Comparison of ENCODE assay signal across 27 mouse cellular contexts in genomic region chr10:53438388-53438787, GRCm38 (mm10). TPM values are rescaled to one million over a fixed set of nuclear protein-coding genes. Genes with fewer than 3 reads are reported as not detected.
DNase-seq lines count a peak whose midpoint lies in the region; ATAC-seq and TF ChIP-seq lines count a peak whose summit lies in the region.
"Had no signal": no experiment of that assay in that cellular context is flagged by ENCODE, and none has a peak within 500 bp of the region (broad histone marks: within the 10 kb centered on the region; RNA-seq: fewer than 3 reads in every experiment).

No protein-coding gene starts in this region.

- H3K27me3 ChIP-seq in heart, adult 2 months (ENCODE audit: control insufficient read depth, insufficient read depth, low read length): no peaks in the 10 kb centered on the region
- H3K27me3 ChIP-seq in kidney, adult 2 months (replicated peaks; ENCODE audit: control insufficient read depth, insufficient read depth, low read length): no peaks in the 10 kb centered on the region
- H3K27me3 ChIP-seq in kidney, embryonic 15.5 days: no peaks in the 10 kb centered on the region
- H3K27me3 ChIP-seq: embryonic facial prominence, embryonic 13.5 days; heart, embryonic 13.5 days; liver, embryonic 12.5 days; megakaryocyte, embryonic 14.5 days; midbrain, embryonic 13.5 days; neural tube, embryonic 13.5 days had no signal

- TF ChIP-seq CTCF in heart, adult 2 months (IDR thresholded peaks at IDR 0.05): peak; percentile 21; the same call in 1 of the 2 replicates
- no peak for TF ChIP-seq CTCF in kidney, adult 2 months (conservative IDR thresholded peaks at IDR 0.05; ENCODE audit: insufficient read depth, insufficient read length, low read depth, low read length)

- TF ChIP-seq POLR2A in heart, adult 2 months (IDR thresholded peaks at IDR 0.05; ENCODE audit: insufficient read depth, low read depth, low read length): no peak; the same call in 1 of the 2 replicates
- TF ChIP-seq POLR2A in kidney, adult 2 months (IDR thresholded peaks at IDR 0.05; ENCODE audit: low read depth, low read length): no peak

- no peak for DNase-seq in heart, adult 2 months
- no peak for DNase-seq in heart, postnatal 36 days
- DNase-seq in kidney, adult 2 months: peak; percentile 67
- DNase-seq in lung, postnatal 10 days: peak; percentile 14
- DNase-seq in lung, postnatal 14 days: no peak
- DNase-seq in Muller cell, postnatal 12 days (ENCODE audit: inconsistent ontology term): no peak
- DNase-seq: adrenal gland, postnatal 25 days; cerebellum, adult 18-20 months; cerebellum, postnatal 10 days; layer of hippocampus, postnatal 36 days; left cerebral cortex, postnatal 4 days; liver, postnatal 0 days; right cerebral cortex, postnatal 4 days; thymus, adult 18-20 months; thymus, postnatal 36 days had no signal

- no peaks in the 10 kb centered on the region for H3K9me3 ChIP-seq in kidney, embryonic 15.5 days (replicated peaks)
- H3K9me3 ChIP-seq: embryonic facial prominence, embryonic 13.5 days; forebrain, embryonic 10.5 days; heart, embryonic 13.5 days; liver, embryonic 12.5 days; midbrain, embryonic 13.5 days; neural tube, embryonic 13.5 days had no signal

- H3K9ac ChIP-seq in heart, adult 2 months (ENCODE audit: low read depth, low read length): no peak overlapping the region
- H3K9ac ChIP-seq in kidney, embryonic 15.5 days: no peak overlapping the region
- H3K9ac ChIP-seq: embryonic facial prominence, embryonic 13.5 days; heart, embryonic 13.5 days; hindbrain, embryonic 14.5 days; liver, embryonic 12.5 days; liver, postnatal 0 days; midbrain, embryonic 13.5 days; neural tube, embryonic 13.5 days had no signal

- no peak for ATAC-seq in kidney, embryonic 15.5 days (replicated peaks; ENCODE audit: low FRiP score)
- ATAC-seq: forebrain, embryonic 16.5 days; intestine, postnatal 0 days; liver, embryonic 12.5 days; liver, postnatal 0 days; midbrain, embryonic 13.5 days had no signal

- no peak overlapping the region for H3K4me2 ChIP-seq in kidney, embryonic 15.5 days
- H3K4me2 ChIP-seq: embryonic facial prominence, embryonic 13.5 days; heart, embryonic 13.5 days; hindbrain, embryonic 14.5 days; liver, embryonic 12.5 days; midbrain, embryonic 13.5 days; neural tube, embryonic 13.5 days had no signal

- 24% methylated on average over 4 of the region's 4 CpGs for WGBS in heart, adult 2 months
- 56% methylated on average over 4 of the region's 4 CpGs for WGBS in kidney, adult 2 months
- 50% methylated on average over 4 of the region's 4 CpGs for WGBS in kidney, embryonic 15.5 days

- peaks cover 7% of the 10 kb centered on the region; the same call in 1 of the 2 replicates for H3K36me3 ChIP-seq in heart, adult 2 months (ENCODE audit: control insufficient read depth, insufficient read depth, low read length)
- H3K36me3 ChIP-seq in kidney, adult 2 months (ENCODE audit: control insufficient read depth, insufficient read depth, low read length): no peaks in the 10 kb centered on the region
- no peaks in the 10 kb centered on the region for H3K36me3 ChIP-seq in kidney, embryonic 15.5 days
- H3K36me3 ChIP-seq: embryonic facial prominence, embryonic 13.5 days; forebrain, embryonic 10.5 days; heart, embryonic 13.5 days; liver, embryonic 12.5 days; midbrain, embryonic 13.5 days; neural tube, embryonic 13.5 days had no signal

- peak overlapping the region; percentile 95 for H3K27ac ChIP-seq in heart, adult 2 months
- peak overlapping the region; percentile 76 for H3K27ac ChIP-seq in kidney, adult 2 months (ENCODE audit: insufficient read depth, low read depth, low read length)
- no peak overlapping the region for H3K27ac ChIP-seq in kidney, embryonic 15.5 days
- H3K27ac ChIP-seq: embryonic facial prominence, embryonic 13.5 days; forebrain, embryonic 10.5 days; heart, embryonic 13.5 days; hindbrain, embryonic 14.5 days; liver, embryonic 12.5 days; midbrain, embryonic 13.5 days; neural tube, embryonic 13.5 days; stomach, postnatal 0 days had no signal

- H3K4me1 ChIP-seq in heart, adult 2 months (ENCODE audit: control insufficient read depth, insufficient read depth, low read length): peaks cover 15% of the 10 kb centered on the region
- H3K4me1 ChIP-seq in kidney, adult 2 months (ENCODE audit: control insufficient read depth, insufficient read depth, low read length): peaks cover 10% of the 10 kb centered on the region
- peaks cover 18% of the 10 kb centered on the region for H3K4me1 ChIP-seq in kidney, embryonic 15.5 days

- intact Hi-C loops in heart, adult 2 months (cut with DNase I): loop anchor here (1.0 to 2.0 kb wide), 2 partner anchors 30 to 70 kb away; no protein-coding TSS in a partner anchor
- intact Hi-C loops in heart, postnatal 36 days (cut with DNase I): loop anchor here (2.0 to 5.0 kb wide), 2 partner anchors 41 to 66 kb away; no protein-coding TSS in a partner anchor

- H3K79me2 ChIP-seq in heart, adult 2 months (replicated peaks; ENCODE audit: control insufficient read depth, insufficient read depth, low read length): no peaks in the 10 kb centered on the region

- TF ChIP-seq EP300 in heart, adult 2 months (IDR thresholded peaks at IDR 0.05; ENCODE audit: insufficient read depth, low read depth, low read length): no peak

- H3K4me3 ChIP-seq in heart, adult 2 months: no peak overlapping the region
- no peak overlapping the region for H3K4me3 ChIP-seq in kidney, adult 2 months (ENCODE audit: insufficient read depth, low read depth, low read length)
- no peak overlapping the region for H3K4me3 ChIP-seq in kidney, embryonic 15.5 days (replicated peaks)
- H3K4me3 ChIP-seq: embryonic facial prominence, embryonic 13.5 days; forebrain, embryonic 10.5 days; heart, embryonic 13.5 days; liver, embryonic 12.5 days; megakaryocyte, embryonic 14.5 days; midbrain, embryonic 13.5 days; neural tube, embryonic 13.5 days had no signal

RNA-seq across cellular contexts. Expression of gene Cep85l, which starts 58.6 kb away (rescaled TPM):
- 10 to 100 TPM; 16.2 to 16.5 TPM for total RNA-seq in heart, adult 2 months (2021)
- 4.3 and 8.3 TPM in 2 replicates for polyA plus RNA-seq in heart, adult 2 months (2012; rRNA removed)
- total RNA-seq in heart, postnatal 36 days (2021): 10 to 100 TPM; 15.4 to 17.5 TPM
- polyA plus RNA-seq in kidney, adult 2 months (2012; rRNA removed): 1.7 and 2.3 TPM in 2 replicates
- polyA plus RNA-seq in kidney, embryonic 15.5 days (2015; fragmentation: Nextera tagmentation; extraction: Ambion mirVana): 3.4 and 3.9 TPM in 2 replicates

Comparison
In these comparisons a context has a peak if more than half of its experiments do, and no peak if none do; other contexts are left out.
1. DNase-seq: peak in kidney, adult 2 months (single experiment) and lung, postnatal 10 days (single experiment); none in heart, adult 2 months (0 of 2), heart, postnatal 36 days (0 of 2), lung, postnatal 14 days (single experiment) and Muller cell, postnatal 12 days (single experiment).